Mouse (Mus musculus): ENCODE results near the gene Isyna1.

- TF ChIP-seq POLR2A (IDR thresholded peaks at IDR 0.05; ENCODE audit: extremely low read depth, insufficient read depth, low read length) (no peak), CTCF (IDR thresholded peaks at IDR 0.05; ENCODE audit: extremely low read depth, insufficient read depth, low read length) (no peak)
Observed at GRCm38 (mm10) chr8:70553740-70554139, 40.4 kb upstream of the Isyna1 start.
